Mouse (Mus musculus) midbrain, embryonic 12.5 days (tissue): ENCODE results near the gene Olfr1369-ps1. TPM values are rescaled to one million over a fixed set of nuclear protein-coding genes. Genes with fewer than 3 reads are reported as not detected.
A peak's percentile ranks its signal among the peaks of the same experiment; 100 is the strongest.

ENCODE experiments used
- ATAC-seq: fragments of 200-750 bp; cut with Nextera tagmentation; 2 replicates; pipeline ENCODE4 v1.8.0; 2017; ENCODE audit warnings: low read depth, moderate TSS enrichment, moderate library complexity; ENCODE audit not compliant: low FRiP score
- H3K27ac ChIP-seq: fragments of 300-500 bp; sonication (generic); replicated peaks from 2 replicates; pipeline ENCODE4 v1.5.1; 2016; ENCODE audit warnings: mild to moderate bottlenecking
- H3K27me3 ChIP-seq: fragments of 300-500 bp; sonication (generic); 2 replicates; pipeline ENCODE4 v1.6.1; 2016; ENCODE audit warnings: mild to moderate bottlenecking
- H3K36me3 ChIP-seq: fragments of 300-500 bp; sonication (generic); 2 replicates; pipeline ENCODE4 v1.6.1; 2016
- H3K4me1 ChIP-seq: fragments of 300-500 bp; sonication (generic); 2 replicates; pipeline ENCODE4 v1.6.1; 2016
- H3K4me2 ChIP-seq: fragments of 300-500 bp; sonication (generic); replicated peaks from 2 replicates; pipeline ENCODE4 v1.6.1; 2016; ENCODE audit warnings: mild to moderate bottlenecking, moderate library complexity
- H3K4me3 ChIP-seq: fragments of 300-500 bp; sonication (generic); 2 replicates; pipeline ENCODE4 v1.5.1; 2016; ENCODE audit warnings: mild to moderate bottlenecking
- H3K9ac ChIP-seq: fragments of 300-500 bp; sonication (generic); replicated peaks from 2 replicates; pipeline ENCODE4 v1.6.1; 2016; ENCODE audit warnings: mild to moderate bottlenecking, moderate library complexity
- H3K9me3 ChIP-seq: fragments of 300-500 bp; sonication (generic); 2 replicates; pipeline ENCODE4 v1.6.1; 2016; ENCODE audit warnings: mild to moderate bottlenecking
- WGBS: fragments of 180-500 bp; shearing (Covaris S2); methylation state at CpG from one replicate; pipeline ENCODE4 v1.1.7; 2016; 5-methylcytosine and 5-hydroxymethylcytosine counted together
- polyA plus RNA-seq: library from polyadenylated mRNA; unstranded; fragments of >200 nt; fragmentation: Nextera tagmentation; extraction: Ambion mirVana; gene quantifications from 2 replicates; pipeline ENCODE4 v1.2.1, GENCODE M21; 2016

The Olfr1369-ps1 gene
- polyA plus RNA-seq, 1 experiment from 2014 or later = 0.06 TPM

- no peaks in the 10 kb centered on the region for H3K9me3 ChIP-seq
- H3K27me3 ChIP-seq = peaks cover 7% of the 10 kb centered on the region; the same call in 1 of the 2 replicates
- peak overlapping the region; percentile 53 for H3K9ac ChIP-seq
- no peak overlapping the region for H3K27ac ChIP-seq
- ATAC-seq = peak; percentile 35
- H3K4me1 ChIP-seq = peaks cover 11% of the 10 kb centered on the region; the same call in 1 of the 2 replicates
- H3K4me3 ChIP-seq = peak overlapping the region; percentile 60
- WGBS = under 1% methylated on average over 19 of the region's 19 CpGs
- H3K36me3 ChIP-seq = no peaks in the 10 kb centered on the region
- peak overlapping the region; percentile 83 for H3K4me2 ChIP-seq
Measured at GRCm38 (mm10) chr13:21158785-21159474, 47.6 kb downstream of the Olfr1369-ps1 start.

- H3K9me3 ChIP-seq = no peaks in the 10 kb centered on the region
- peaks cover 7% of the 10 kb centered on the region; the same call in 1 of the 2 replicates for H3K27me3 ChIP-seq
- H3K4me1 ChIP-seq = peaks cover 11% of the 10 kb centered on the region; the same call in 1 of the 2 replicates
- peak overlapping the region; percentile 83 for H3K4me2 ChIP-seq
- peak; percentile 7; the same call in 1 of the 2 replicates for ATAC-seq
- H3K9ac ChIP-seq = peak overlapping the region; percentile 53
- under 1% methylated on average over 15 of the region's 15 CpGs for WGBS
- H3K36me3 ChIP-seq = no peaks in the 10 kb centered on the region
- no peak overlapping the region for H3K27ac ChIP-seq
- H3K4me3 ChIP-seq = peak overlapping the region; percentile 60
Measured at GRCm38 (mm10) chr13:21159475-21159819, 48.2 kb downstream of the Olfr1369-ps1 start.

GRCm38 (mm10) chr13:21160041-21160511 lies 48.8 kb downstream of the Olfr1369-ps1 start:
- peak; percentile 41 for ATAC-seq
- H3K36me3 ChIP-seq = no peaks in the 10 kb centered on the region
- peak overlapping the region; percentile 60 for H3K4me3 ChIP-seq
- peaks cover 7% of the 10 kb centered on the region; the same call in 1 of the 2 replicates for H3K27me3 ChIP-seq
- H3K9ac ChIP-seq = peak overlapping the region; percentile 53
- H3K27ac ChIP-seq = no peak overlapping the region
- peak overlapping the region; percentile 83 for H3K4me2 ChIP-seq
- H3K9me3 ChIP-seq = no peaks in the 10 kb centered on the region
- WGBS = under 1% methylated on average over 16 of the region's 16 CpGs
- H3K4me1 ChIP-seq = peaks cover 11% of the 10 kb centered on the region; the same call in 1 of the 2 replicates

GRCm38 (mm10) chr13:21160657-21161590 lies 49.6 kb downstream of the Olfr1369-ps1 start:
- peak; percentile 78 for ATAC-seq
- no peaks in the 10 kb centered on the region for H3K36me3 ChIP-seq
- no peaks in the 10 kb centered on the region for H3K9me3 ChIP-seq
- H3K4me2 ChIP-seq = peak overlapping the region; percentile 83
- 0 out of 2 replicates have a peak overlapping the region, but pooled peaks have one; percentile 44 for H3K9ac ChIP-seq
- peaks cover 11% of the 10 kb centered on the region; the same call in 1 of the 2 replicates for H3K4me1 ChIP-seq
- H3K4me3 ChIP-seq = peak overlapping the region; percentile 60
- no peak overlapping the region for H3K27ac ChIP-seq
- WGBS = under 1% methylated on average over 32 of the region's 32 CpGs
- peaks cover 8% of the 10 kb centered on the region for H3K27me3 ChIP-seq

- Histone ChIP-seq H3K9me3 (no peaks in the 10 kb centered on the region), H3K27ac (no peak overlapping the region), H3K4me3 (peak overlapping the region; percentile 60), H3K36me3 (no peaks in the 10 kb centered on the region), H3K9ac (no peak overlapping the region), H3K27me3 (peaks cover 10% of the 10 kb centered on the region), H3K4me2 (peak overlapping the region; percentile 83), H3K4me1 (peaks cover 11% of the 10 kb centered on the region; the same call in 1 of the 2 replicates)
- no peak for ATAC-seq
- WGBS = 45% methylated on average over 2 of the region's 2 CpGs
Measured at GRCm38 (mm10) chr13:21161591-21161990, 50.3 kb downstream of the Olfr1369-ps1 start.

- ATAC-seq = no peak
- no peak overlapping the region for H3K4me3 ChIP-seq
- H3K27me3 ChIP-seq = peaks cover 10% of the 10 kb centered on the region
- H3K4me1 ChIP-seq = peaks cover 11% of the 10 kb centered on the region; the same call in 1 of the 2 replicates
- H3K27ac ChIP-seq = no peak overlapping the region
- 64% methylated on average over 5 of the region's 5 CpGs for WGBS
- H3K9ac ChIP-seq = no peak overlapping the region
- no peaks in the 10 kb centered on the region for H3K36me3 ChIP-seq
- no peaks in the 10 kb centered on the region for H3K9me3 ChIP-seq
- H3K4me2 ChIP-seq = no peak overlapping the region
Measured at GRCm38 (mm10) chr13:21162591-21162990, 51.3 kb downstream of the Olfr1369-ps1 start.

GRCm38 (mm10) chr13:21166936-21167909 lies 55.9 kb downstream of the Olfr1369-ps1 start:
- Histone ChIP-seq H3K4me1 (peaks cover 6% of the 10 kb centered on the region), H3K9me3 (no peaks in the 10 kb centered on the region), H3K9ac (peak overlapping the region; percentile 44; the same call in 1 of the 2 replicates), H3K27me3 (peaks cover 7% of the 10 kb centered on the region), H3K4me3 (peak overlapping the region; percentile 55), H3K27ac (no peak overlapping the region), H3K36me3 (no peaks in the 10 kb centered on the region), H3K4me2 (peak overlapping the region; percentile 64)
- ATAC-seq = peak; percentile 50
- 1% methylated on average over 27 of the region's 27 CpGs for WGBS

- ATAC-seq = 0 out of 2 replicates have a peak, but pooled peaks have one; percentile 21
Measured at GRCm38 (mm10) chr13:21167910-21168300, 56.6 kb downstream of the Olfr1369-ps1 start.

GRCm38 (mm10) chr13:21168371-21169011 lies 57.2 kb downstream of the Olfr1369-ps1 start:
- H3K9me3 ChIP-seq = no peaks in the 10 kb centered on the region
- WGBS = 0% methylated on average over 16 of the region's 16 CpGs
- no peak overlapping the region for H3K27ac ChIP-seq

More at GRCm38 (mm10) chr13:21167910-21168300, 56.6 kb downstream of the Olfr1369-ps1 start:
- H3K9ac ChIP-seq = peak overlapping the region; percentile 50; the same call in 1 of the 2 replicates
- H3K27me3 ChIP-seq = peaks cover 4% of the 10 kb centered on the region
- H3K4me1 ChIP-seq = peaks cover 6% of the 10 kb centered on the region
- no peaks in the 10 kb centered on the region for H3K36me3 ChIP-seq
- H3K4me3 ChIP-seq = peak overlapping the region; percentile 55
- peak overlapping the region; percentile 64 for H3K4me2 ChIP-seq
- no peaks in the 10 kb centered on the region for H3K9me3 ChIP-seq
- 1% methylated on average over 8 of the region's 8 CpGs for WGBS
- no peak overlapping the region for H3K27ac ChIP-seq

More at GRCm38 (mm10) chr13:21168371-21169011, 57.2 kb downstream of the Olfr1369-ps1 start:
- Histone ChIP-seq H3K27me3 (peaks cover 4% of the 10 kb centered on the region), H3K4me2 (peak overlapping the region; percentile 64), H3K36me3 (no peaks in the 10 kb centered on the region), H3K4me3 (peak overlapping the region; percentile 55), H3K4me1 (peaks cover 8% of the 10 kb centered on the region), H3K9ac (peak overlapping the region; percentile 50)
- no peak for ATAC-seq
